Mouse (Mus musculus): ENCODE results near the gene Prmt3. TPM values are rescaled to one million over a fixed set of nuclear protein-coding genes. Genes with fewer than 3 reads are reported as not detected.
A peak's percentile ranks its signal among the peaks of the same experiment; 100 is the strongest.

The Prmt3 gene
- 9.0 and 14.6 TPM in 2 replicates for polyA plus RNA-seq (2011; ENCODE audit: insufficient read depth, insufficient read length, low replicate concordance, missing spikeins)

GRCm38 (mm10) chr7:49778114-49778901, at the start of gene Prmt3:
Gene Prmt3, plus strand, starts transcription at chr7:49778346.
- Histone ChIP-seq H3K4me1 (ENCODE audit: control insufficient read depth, insufficient read depth, low read length) (no peaks in the 10 kb centered on the region; the same call in none of the 2 replicates), H3K27ac (ENCODE audit: control insufficient read depth, insufficient read depth, low read depth, low read length, poor library complexity) (peak within 1 kb of the TSS; percentile 70), H3K4me3 (replicated peaks; ENCODE audit: control insufficient read depth, low read depth, low read length) (peak within 1 kb of the TSS; percentile 89)
- TF ChIP-seq CTCF (IDR thresholded peaks at IDR 0.05; ENCODE audit: control insufficient read depth, insufficient read depth, low read length) (peak; percentile 90), POLR2A (IDR thresholded peaks at IDR 0.05; ENCODE audit: borderline replicate concordance, control insufficient read depth, low read depth, low read length) (no peak)
- WGBS, result under 1% methylated on average over 92 of the region's 92 CpGs

GRCm38 (mm10) chr7:49734342-49734741, 43.8 kb upstream of the Prmt3 start:
- H3K4me1 ChIP-seq (ENCODE audit: control insufficient read depth, insufficient read depth, low read length), result no peaks in the 10 kb centered on the region
- TF ChIP-seq POLR2A (IDR thresholded peaks at IDR 0.05; ENCODE audit: borderline replicate concordance, control insufficient read depth, low read depth, low read length) (no peak), CTCF (IDR thresholded peaks at IDR 0.05; ENCODE audit: control insufficient read depth, insufficient read depth, low read length) (no peak)
- no peak overlapping the region for H3K4me3 ChIP-seq (replicated peaks; ENCODE audit: control insufficient read depth, low read depth, low read length)
- no peak overlapping the region for H3K27ac ChIP-seq (ENCODE audit: control insufficient read depth, insufficient read depth, low read depth, low read length, poor library complexity)
- WGBS, result 66% methylated on average over 4 of the region's 4 CpGs

DNA sequence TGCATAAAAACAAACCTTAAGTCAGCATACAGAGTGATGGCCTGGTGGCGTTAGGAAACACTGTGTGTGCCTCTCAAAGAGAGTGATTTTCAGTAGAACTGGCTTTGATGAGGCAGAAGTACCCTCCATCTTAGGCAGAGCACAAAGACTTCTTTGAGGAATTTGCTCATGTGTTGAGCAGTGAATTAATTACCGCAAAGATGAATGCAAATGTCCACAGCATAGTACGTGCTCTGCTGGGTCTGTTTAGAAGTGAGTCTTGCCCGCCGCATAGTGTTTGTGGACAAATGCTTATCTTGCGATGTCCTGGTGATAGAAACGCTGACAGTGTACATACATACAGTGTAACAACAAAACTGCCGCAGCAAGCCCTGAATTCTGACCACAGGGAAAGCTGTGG, 38.7 kb upstream of the Prmt3 start:
- 86% methylated on average over 8 of the region's 8 CpGs for WGBS
- no peak overlapping the region for H3K27ac ChIP-seq (ENCODE audit: control insufficient read depth, insufficient read depth, low read depth, low read length, poor library complexity)

DNA sequence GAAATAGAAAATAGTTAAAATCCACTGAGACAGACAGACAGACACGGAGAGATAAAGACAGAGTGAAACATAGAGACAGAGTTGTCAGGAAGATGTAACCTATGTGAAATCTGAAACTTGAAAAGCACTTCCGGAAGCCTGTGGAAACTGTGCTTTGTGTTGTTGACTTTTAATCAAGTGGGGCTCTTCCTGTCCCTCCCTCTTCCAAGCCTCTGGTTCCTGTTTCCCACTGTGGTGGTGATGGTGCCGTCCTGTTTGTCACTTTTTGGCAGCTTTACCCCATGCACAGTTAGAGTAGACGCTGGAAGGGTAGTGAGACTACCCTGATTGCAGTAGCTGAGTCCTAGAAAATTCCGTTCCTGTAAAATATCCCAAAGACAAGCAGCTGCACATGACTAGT, 36.7 kb upstream of the Prmt3 start:
- Histone ChIP-seq H3K4me1 (ENCODE audit: control insufficient read depth, insufficient read depth, low read length) (no peaks in the 10 kb centered on the region), H3K4me3 (replicated peaks; ENCODE audit: control insufficient read depth, low read depth, low read length) (no peak overlapping the region), H3K27ac (ENCODE audit: control insufficient read depth, insufficient read depth, low read depth, low read length, poor library complexity) (no peak overlapping the region)
- TF ChIP-seq POLR2A (IDR thresholded peaks at IDR 0.05; ENCODE audit: borderline replicate concordance, control insufficient read depth, low read depth, low read length) (no peak), CTCF (IDR thresholded peaks at IDR 0.05; ENCODE audit: control insufficient read depth, insufficient read depth, low read length) (no peak)
- 5% methylated on average over 5 of the region's 5 CpGs for WGBS

More for the DNA sequence above, 38.7 kb upstream of the Prmt3 start:
- Histone ChIP-seq H3K4me1 (ENCODE audit: control insufficient read depth, insufficient read depth, low read length) (no peaks in the 10 kb centered on the region), H3K4me3 (replicated peaks; ENCODE audit: control insufficient read depth, low read depth, low read length) (no peak overlapping the region)
- no peak for TF ChIP-seq CTCF (IDR thresholded peaks at IDR 0.05; ENCODE audit: control insufficient read depth, insufficient read depth, low read length)

DNA sequence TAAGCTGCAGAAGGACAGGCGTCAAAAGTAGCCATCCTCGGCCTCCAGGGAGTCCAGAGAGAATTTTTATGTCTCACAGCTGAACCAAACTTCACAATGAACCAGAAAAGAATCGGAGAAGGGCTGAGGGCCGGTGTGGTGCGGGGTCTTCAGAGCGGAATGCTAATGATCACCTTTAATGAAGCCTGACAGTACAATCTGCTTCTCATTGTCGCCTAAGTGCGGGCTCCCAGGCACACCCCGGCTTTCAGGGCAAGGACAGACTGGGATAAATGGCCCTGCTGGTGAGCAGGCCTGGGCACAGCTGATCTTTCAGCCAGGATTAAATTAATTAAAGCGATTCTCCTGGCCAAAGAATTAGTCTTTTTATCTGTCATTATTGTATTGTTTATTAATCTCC, 36.2 kb upstream of the Prmt3 start:
- H3K27ac ChIP-seq (ENCODE audit: control insufficient read depth, insufficient read depth, low read depth, low read length, poor library complexity), result no peak overlapping the region
- no peaks in the 10 kb centered on the region for H3K4me1 ChIP-seq (ENCODE audit: control insufficient read depth, insufficient read depth, low read length)
- no peak overlapping the region for H3K4me3 ChIP-seq (replicated peaks; ENCODE audit: control insufficient read depth, low read depth, low read length)
- TF ChIP-seq POLR2A (IDR thresholded peaks at IDR 0.05; ENCODE audit: borderline replicate concordance, control insufficient read depth, low read depth, low read length) (no peak), CTCF (IDR thresholded peaks at IDR 0.05; ENCODE audit: control insufficient read depth, insufficient read depth, low read length) (no peak)
- 34% methylated on average over 10 of the region's 10 CpGs for WGBS

- Histone ChIP-seq H3K27ac (ENCODE audit: control insufficient read depth, insufficient read depth, low read depth, low read length, poor library complexity) (no peak overlapping the region), H3K4me1 (ENCODE audit: control insufficient read depth, insufficient read depth, low read length) (no peaks in the 10 kb centered on the region; the same call in 1 of the 2 replicates), H3K4me3 (replicated peaks; ENCODE audit: control insufficient read depth, low read depth, low read length) (no peak overlapping the region)
- 6% methylated on average over 4 of the region's 4 CpGs for WGBS
- TF ChIP-seq CTCF (IDR thresholded peaks at IDR 0.05; ENCODE audit: control insufficient read depth, insufficient read depth, low read length), result peak; percentile 29; the same call in 1 of the 2 replicates
- no peak for TF ChIP-seq POLR2A (IDR thresholded peaks at IDR 0.05; ENCODE audit: borderline replicate concordance, control insufficient read depth, low read depth, low read length)
Measured at GRCm38 (mm10) chr7:49751148-49751547, 27.0 kb upstream of the Prmt3 start.

DNA sequence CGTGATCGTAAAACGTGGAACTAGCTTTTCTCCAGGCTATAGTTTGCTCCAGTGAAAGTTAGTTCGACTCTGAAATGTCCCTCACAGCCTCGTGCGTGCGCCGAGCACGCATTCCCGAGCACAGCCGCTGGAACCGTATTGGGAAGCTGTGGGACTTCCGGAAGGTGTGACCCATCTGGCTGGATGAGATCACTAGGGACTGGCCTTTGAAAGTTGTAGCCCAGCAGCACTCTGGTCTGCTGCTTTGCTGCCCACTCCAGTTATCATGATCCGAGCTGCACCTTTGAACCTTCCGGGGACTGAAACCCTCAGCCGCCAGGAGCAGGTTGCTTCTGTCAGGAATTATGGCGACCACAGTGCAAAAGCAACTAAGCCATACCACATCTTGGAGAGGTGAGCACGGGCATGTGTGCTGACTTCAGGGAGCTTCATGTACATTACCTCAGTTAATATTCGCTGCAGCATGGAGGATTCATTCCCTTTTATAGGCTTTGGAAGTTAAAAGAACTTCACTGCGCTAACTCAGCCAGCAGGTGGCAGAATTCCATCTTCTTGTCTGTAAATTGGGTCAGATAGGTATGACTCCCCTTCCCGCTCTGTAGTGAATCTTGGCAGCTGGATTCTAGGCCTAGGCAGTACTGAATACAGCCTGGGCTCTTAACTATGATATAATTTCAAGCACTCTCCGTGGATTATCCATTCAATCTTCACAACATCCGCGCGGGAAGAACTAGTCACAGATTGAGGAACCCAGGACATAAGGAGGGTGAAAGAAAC, 25.2 kb upstream of the Prmt3 start:
- H3K27ac ChIP-seq (ENCODE audit: control insufficient read depth, insufficient read depth, low read depth, low read length, poor library complexity), result no peak overlapping the region
- WGBS, result 39% methylated on average over 25 of the region's 25 CpGs
- TF ChIP-seq POLR2A (IDR thresholded peaks at IDR 0.05; ENCODE audit: borderline replicate concordance, control insufficient read depth, low read depth, low read length), result no peak
- TF ChIP-seq CTCF (IDR thresholded peaks at IDR 0.05; ENCODE audit: control insufficient read depth, insufficient read depth, low read length), result peak; percentile 28; the same call in 1 of the 2 replicates
- H3K4me1 ChIP-seq (ENCODE audit: control insufficient read depth, insufficient read depth, low read length), result no peaks in the 10 kb centered on the region; the same call in 1 of the 2 replicates
- H3K4me3 ChIP-seq (replicated peaks; ENCODE audit: control insufficient read depth, low read depth, low read length), result no peak overlapping the region

DNA sequence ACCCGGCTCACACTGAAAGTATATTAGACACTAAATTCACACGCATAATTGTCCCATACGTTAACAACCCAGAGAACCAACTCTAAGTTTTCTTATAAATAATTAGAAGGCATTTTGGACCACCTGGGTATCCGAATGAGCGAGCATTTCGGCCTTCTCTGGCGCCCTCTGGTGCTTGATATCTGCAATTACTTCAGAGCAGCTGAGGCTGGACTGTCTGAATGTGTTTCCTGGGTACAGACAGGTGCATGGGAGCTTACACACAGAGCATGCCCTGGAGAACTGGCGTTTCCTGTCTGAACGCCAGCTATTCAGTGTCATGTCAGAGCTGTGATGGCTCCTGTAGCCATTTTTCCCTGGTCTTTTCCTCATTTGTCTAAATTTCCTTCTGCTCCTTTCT, 23.4 kb upstream of the Prmt3 start:
- TF ChIP-seq CTCF (IDR thresholded peaks at IDR 0.05; ENCODE audit: control insufficient read depth, insufficient read depth, low read length) (peak; percentile 85), POLR2A (IDR thresholded peaks at IDR 0.05; ENCODE audit: borderline replicate concordance, control insufficient read depth, low read depth, low read length) (no peak)
- no peak overlapping the region for H3K4me3 ChIP-seq (replicated peaks; ENCODE audit: control insufficient read depth, low read depth, low read length)
- 7% methylated on average over 9 of the region's 9 CpGs for WGBS
- no peaks in the 10 kb centered on the region; the same call in 1 of the 2 replicates for H3K4me1 ChIP-seq (ENCODE audit: control insufficient read depth, insufficient read depth, low read length)
- H3K27ac ChIP-seq (ENCODE audit: control insufficient read depth, insufficient read depth, low read depth, low read length, poor library complexity), result no peak overlapping the region

Data from bone marrow, adult 2 months (tissue).